Mouse (Mus musculus): Measurements from ENCODE around the gene Gm28230.

Gm28230 gene

GRCm38 (mm10) chr2:74738623-74739475 lies 12.3 kb downstream of the Gm28230 start:
- peak; percentile 37 for DNase-seq (ENCODE audit: low spot score)

DNA sequence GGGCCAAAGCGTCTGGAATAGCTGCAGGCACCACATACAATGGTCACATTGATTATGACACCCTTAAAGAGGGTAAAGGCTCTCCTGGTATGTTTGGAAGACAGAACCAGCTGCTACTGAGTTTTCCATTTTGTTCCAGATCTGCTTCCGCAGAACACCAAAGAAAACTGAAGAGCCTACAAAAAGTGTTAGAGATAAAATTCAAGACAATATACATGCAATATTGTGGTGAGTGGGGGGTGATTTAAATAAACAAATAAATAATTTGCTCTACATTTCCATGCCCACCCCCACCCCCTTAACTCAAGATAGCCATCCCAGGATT lies 12.9 kb downstream of the Gm28230 start:
- DNase-seq (ENCODE audit: low spot score): no peak

DNA sequence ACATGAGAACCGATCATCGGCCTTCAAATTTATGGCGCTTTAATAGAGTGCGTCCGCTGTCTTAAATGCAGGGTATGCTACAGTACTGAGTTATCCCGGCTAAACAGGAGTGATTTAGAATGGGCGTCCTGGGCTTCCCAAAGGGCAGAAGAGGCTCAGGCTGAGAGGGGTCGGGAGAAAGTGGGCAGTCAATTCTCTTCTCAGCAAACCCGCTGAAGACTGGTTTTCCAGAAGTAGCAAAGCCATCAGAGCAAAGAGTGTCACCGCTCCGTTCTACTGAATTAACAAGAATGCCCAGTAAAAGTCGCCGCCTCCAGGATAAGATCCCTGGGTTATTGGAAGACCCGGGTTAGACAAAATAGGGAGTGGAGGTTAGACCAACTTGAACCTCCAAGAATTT lies 13.3 kb downstream of the Gm28230 start:
- DNase-seq (ENCODE audit: low spot score): peak; percentile 2

GRCm38 (mm10) chr2:74740311-74741091 lies 14.0 kb downstream of the Gm28230 start:
- DNase-seq (ENCODE audit: low spot score): peak; percentile 23

DNA sequence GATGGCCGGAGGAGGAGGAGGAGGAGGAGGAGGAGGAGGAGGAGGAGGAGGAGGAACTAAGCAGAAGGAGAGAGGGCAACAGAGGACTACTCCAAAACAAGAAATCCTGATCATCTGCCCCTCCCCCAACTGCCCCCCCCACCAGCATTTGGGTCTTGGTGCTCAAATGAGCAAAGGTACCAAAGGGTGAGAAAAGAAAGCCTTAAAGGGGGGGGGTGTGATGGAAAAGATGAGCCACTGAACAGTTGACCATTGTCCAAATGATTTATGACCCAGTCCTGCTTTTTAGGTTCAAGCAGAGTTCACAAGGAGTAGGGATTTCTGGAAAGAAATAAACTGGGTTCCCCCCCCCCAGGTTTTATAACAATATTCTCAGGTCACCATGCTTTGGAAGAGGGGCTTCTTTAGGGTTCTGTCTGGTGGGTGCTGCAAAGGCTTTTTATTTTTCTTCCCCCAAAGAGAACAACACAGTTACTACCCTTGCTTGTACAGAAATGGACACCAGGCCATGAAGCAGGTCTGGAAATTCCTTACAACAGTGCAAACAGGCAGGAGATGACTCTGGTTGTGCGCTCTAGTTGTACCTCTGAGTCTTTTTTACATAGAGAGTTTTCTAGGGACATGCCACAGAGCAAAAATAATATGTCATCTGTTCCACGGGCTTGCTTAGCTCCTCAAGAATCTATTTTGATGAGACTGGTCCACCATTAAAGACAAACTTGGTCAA lies 14.9 kb downstream of the Gm28230 start:
- peak; percentile 9 for DNase-seq (ENCODE audit: low spot score)

GRCm38 (mm10) chr2:74741979-74742277 lies 15.4 kb downstream of the Gm28230 start:
- no peak for DNase-seq (ENCODE audit: low spot score)

- no peak for DNase-seq (ENCODE audit: low spot score)
Observed at GRCm38 (mm10) chr2:74745540-74746297, 19.2 kb downstream of the Gm28230 start.

DNA sequence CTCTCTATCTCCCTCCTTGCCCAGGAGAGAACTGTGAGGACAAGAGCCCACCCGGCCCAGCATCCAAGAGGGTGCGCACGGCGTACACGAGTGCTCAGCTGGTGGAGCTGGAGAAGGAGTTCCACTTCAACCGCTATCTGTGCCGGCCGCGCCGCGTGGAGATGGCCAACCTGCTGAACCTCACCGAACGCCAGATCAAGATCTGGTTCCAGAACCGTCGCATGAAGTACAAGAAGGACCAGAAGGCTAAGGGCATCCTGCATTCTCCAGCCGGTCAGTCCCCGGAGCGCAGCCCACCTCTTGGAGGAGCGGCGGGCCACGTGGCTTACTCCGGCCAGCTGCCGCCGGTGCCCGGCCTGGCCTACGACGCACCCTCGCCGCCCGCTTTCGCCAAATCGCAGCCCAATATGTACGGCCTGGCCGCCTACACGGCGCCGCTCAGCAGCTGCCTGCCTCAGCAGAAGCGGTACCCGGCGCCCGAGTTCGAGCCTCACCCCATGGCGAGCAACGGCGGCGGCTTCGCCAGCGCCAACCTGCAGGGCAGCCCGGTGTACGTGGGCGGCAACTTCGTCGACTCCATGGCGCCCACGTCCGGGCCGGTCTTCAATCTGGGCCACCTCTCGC lies 19.9 kb downstream of the Gm28230 start:
- no peak for DNase-seq (ENCODE audit: low spot score)

DNA sequence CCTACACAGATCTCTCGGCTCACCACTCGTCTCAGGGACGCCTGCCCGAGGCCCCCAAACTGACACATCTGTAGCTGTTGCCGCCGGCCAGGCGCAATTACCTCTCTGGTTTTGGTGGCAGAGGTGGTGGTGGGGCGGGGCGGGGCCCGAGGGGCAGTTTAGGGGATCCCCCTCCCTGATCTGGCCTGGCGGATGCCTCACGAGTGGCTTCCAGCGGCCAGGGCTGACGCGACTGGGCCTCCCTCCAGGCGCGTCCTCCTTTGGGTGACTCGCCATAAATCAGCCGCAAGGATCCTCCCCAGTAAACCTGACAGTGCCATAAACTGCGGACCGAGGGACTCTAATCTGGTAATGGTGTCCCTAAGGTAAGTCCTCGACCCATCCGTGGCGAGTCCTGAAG lies 20.5 kb downstream of the Gm28230 start:
- peak; percentile 17 for DNase-seq (ENCODE audit: low spot score)

GRCm38 (mm10) chr2:74747661-74748141 lies 21.2 kb downstream of the Gm28230 start:
- DNase-seq (ENCODE audit: low spot score): no peak

GRCm38 (mm10) chr2:74748436-74748995 lies 22.0 kb downstream of the Gm28230 start:
- DNase-seq (ENCODE audit: low spot score): no peak

DNA sequence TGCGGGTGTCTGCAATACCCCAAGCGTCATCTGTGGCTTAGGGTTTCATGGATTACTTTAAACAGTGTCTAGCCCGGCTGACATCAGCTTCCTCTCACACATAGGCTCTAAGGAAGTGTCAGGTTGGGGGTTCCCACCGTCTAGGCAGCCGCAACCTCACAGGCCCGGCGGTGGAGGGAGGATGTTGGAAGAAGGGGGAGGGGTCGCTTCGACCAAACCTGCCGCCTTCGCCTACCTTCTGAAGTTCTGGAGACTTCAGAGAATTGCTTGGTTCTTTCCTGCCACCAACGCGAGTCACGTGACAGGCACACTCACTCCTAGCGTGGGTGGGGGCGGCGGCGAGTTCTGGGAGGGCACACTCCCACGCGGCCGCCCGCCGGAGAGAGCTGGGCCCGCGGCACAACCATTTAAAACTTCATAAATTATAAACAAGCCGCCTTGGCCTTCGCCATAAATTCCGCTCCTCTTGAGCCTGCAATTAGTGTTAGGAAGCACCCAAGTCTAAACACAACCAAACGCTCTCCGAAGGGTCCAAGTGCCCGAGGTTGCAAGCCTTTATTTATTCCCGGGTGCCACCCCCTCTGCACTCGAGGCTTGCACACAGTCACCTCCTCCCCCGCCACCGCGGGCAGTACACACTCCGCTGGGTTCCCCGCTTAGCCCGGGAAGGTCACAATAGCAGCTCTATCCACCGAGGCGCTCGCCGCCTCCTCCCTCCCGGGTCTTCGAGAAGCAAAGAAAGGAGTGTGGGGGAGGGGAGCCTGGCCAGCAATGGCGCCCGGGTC lies 23.0 kb downstream of the Gm28230 start:
- DNase-seq (ENCODE audit: low spot score): peak; percentile 58

DNA sequence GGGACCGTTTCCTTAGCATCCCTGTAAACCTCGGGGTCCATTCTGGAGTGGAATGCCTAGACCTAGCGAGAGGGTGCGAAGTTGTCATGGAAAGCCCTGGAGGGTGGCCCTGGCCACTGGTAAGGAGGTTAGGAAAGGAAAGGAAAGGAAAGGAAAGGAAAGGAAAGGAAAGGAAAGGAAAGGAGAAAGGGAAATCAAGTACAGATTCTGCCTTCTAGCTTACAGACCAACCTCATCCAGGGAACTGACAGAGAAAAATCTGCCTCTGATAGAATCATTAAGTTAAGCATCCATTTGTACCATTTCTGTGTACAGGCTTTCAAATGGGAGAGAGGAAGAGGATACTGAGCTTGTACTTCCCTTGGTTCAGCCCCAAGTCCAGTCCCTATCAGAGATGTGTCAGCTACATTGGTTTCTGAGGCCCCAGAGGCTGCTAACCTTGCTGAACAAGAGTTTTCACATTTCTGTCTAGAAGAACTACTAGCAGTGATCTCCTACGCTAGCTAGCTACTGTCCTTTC lies 24.3 kb downstream of the Gm28230 start:
- no peak for DNase-seq (ENCODE audit: low spot score)

DNA sequence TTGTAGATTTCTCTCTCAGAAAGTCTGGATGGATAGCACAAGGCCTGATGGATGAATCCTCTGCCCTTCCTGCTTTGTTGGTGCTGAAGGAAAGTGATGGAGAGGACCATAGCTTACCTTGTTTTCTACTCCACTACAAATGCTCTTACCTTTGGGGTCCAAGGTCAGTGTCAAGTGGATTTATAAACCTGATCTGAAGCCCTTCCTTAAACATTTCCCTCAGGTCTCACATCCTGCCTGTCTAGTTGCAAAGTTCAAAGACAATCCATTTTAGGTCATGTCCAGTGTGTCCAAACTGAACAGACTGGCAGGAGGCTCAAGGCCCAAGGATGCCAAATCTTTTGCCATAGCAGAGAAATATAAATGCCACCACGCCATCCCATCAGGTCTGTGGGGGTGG lies 25.3 kb downstream of the Gm28230 start:
- no peak for DNase-seq (ENCODE audit: low spot score)

GRCm38 (mm10) chr2:74752431-74753174 lies 26.1 kb downstream of the Gm28230 start:
- DNase-seq (ENCODE audit: low spot score): peak; percentile 17

DNA sequence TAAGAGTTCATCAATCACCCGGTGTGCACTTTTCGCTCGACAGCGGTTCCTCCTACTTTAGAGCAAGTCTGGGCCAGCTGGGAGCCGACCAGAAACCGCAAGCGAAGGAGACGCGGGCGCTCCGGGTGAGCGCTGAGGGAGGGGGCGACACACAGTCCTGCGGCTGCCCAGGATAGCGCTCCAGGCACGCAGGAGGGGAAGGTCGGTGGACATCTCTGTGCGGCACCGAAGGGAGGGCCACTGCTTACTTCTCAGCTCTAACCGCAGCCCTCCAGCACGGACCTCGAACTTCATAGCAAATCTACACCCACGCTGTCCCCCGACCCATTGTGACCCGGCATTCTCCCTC lies 26.6 kb downstream of the Gm28230 start:
- peak; percentile 38 for DNase-seq (ENCODE audit: low spot score)

DNA sequence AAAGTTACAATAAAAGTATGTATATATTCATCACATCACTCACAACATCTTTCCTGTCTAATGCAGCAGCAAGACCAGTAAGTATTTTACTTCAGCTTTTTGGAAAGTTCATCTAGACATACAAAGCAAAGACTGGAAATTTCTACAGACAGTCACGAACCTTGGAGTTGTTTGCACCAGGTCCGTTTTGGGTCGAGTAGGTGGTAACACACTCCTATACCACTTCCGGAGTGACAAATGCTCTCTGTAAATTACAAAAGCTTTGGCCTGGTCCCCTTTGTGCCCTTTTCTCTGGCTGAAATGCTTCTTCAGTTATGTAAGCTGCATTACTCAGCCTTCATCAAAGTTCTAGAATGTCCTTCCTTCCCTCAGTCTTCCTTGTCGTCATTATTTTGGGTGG lies 27.2 kb downstream of the Gm28230 start:
- no peak for DNase-seq (ENCODE audit: low spot score)

- no peak for DNase-seq (ENCODE audit: low spot score)
Observed at GRCm38 (mm10) chr2:74760146-74760545, 33.6 kb downstream of the Gm28230 start.

DNA sequence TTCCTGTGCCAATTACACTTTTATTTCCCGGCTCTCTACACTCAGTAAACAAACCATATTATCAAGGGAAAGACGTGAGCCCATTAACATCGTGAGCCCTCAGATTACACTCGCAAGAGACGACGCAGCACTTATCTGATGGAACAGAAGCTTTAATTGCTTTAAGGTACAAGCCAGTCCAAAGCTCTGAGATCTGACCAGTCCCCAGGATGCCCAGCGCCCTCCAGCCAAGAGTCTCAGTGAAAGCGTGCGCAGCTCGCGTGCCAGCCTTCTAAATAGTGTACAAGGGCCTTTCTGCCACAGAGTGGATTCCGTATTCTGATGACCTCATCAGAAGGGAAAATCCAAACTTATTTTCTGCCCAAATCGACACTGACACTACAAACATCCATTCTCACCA lies 35.4 kb downstream of the Gm28230 start:
- DNase-seq (ENCODE audit: low spot score): no peak
